Mouse (Mus musculus) CH12.LX (cell line): ENCODE results near the gene Hddc2.
"Not testable (repeated sequence)": the region's sequence is repeated elsewhere in the genome, so short reads cannot be mapped to it uniquely, and the experiment has no call there.

ENCODE experiments used
- CTCF ChIP-seq, 2 experiments: IDR thresholded peaks in 1 of 2; conservative IDR thresholded peaks in 1 of 2; 2 replicates each; pipeline ENCODE4 v1.5.1; 2011 to 2012; ENCODE audit warnings: low read depth in 2 of 2, low read length in 2 of 2, improper control_type of control experiment in 1 of 2, inconsistent platforms in 1 of 2, mild to moderate bottlenecking in 1 of 2, moderate library complexity in 1 of 2
- POLR2A ChIP-seq: IDR thresholded peaks from 2 replicates; pipeline ENCODE4 v1.6.1; 2011; ENCODE audit warnings: low read depth, mild to moderate bottlenecking, improper control_type of control experiment, low read length
- USF1 ChIP-seq: IDR thresholded peaks from 2 replicates; pipeline ENCODE4 v1.6.1; 2014; ENCODE audit warnings: low read depth, mild to moderate bottlenecking, inconsistent platforms, low read length, improper control_type of control experiment
- ZKSCAN1 ChIP-seq: IDR thresholded peaks from 2 replicates; pipeline ENCODE4 v1.6.1; 2012; ENCODE audit warnings: low read depth, inconsistent platforms, low read length, improper control_type of control experiment, borderline replicate concordance

DNA sequence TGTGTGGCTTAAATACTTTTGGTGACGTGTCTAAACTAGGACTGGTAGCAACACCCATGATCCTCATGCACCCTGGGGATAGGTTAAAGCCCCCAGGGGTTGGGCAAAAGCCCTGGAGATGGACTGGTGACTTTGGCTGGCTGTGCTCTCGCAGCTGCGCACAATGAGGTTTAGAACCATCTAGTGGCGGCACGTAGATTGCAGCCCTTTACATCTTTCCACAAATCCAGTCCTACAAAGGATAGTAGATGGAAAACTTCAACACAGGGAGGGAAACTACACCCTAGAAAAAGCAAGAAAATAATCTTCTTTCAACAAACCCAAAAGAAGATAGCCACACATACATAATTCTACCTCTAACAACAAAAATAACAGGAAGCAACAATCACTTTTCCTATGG lies 57.0 kb downstream of the Hddc2 start:
- TF ChIP-seq ZKSCAN1, USF1, POLR2A: not testable (repeated sequence)
- peak in 1 of 2 experiments; percentile 18; a peak in 1 of 4 replicates for TF ChIP-seq CTCF (conservative IDR thresholded peaks at IDR 0.05 in 1 of 2, IDR thresholded peaks at IDR 0.05 in 1 of 2; ENCODE audit: low read depth in 2 of 2, low read length in 2 of 2)
